Mouse (Mus musculus) liver, adult 2 months (tissue): ENCODE measurements at regions not wholly inside any gene's neighbourhood (a gene's known extent, or its start where the extent isn't known, plus 50 kb on each side); places are given as distances from the start of the nearest gene placed in this dataset.
A peak's percentile ranks its signal among the peaks of the same experiment; 100 is the strongest.
"Not testable (repeated sequence)": the region's sequence is repeated elsewhere in the genome, so short reads cannot be mapped to it uniquely, and the experiment has no call there.

Source experiments
- DNase-seq: peaks from one replicate; pipeline ENCODE4 v3.0.0-alpha.2; 2011; ENCODE audit warnings: low read depth, low spot score; ENCODE audit errors: extremely low read depth
- H3K27ac ChIP-seq: fragments of 200-500 bp; replicated peaks from 2 replicates; pipeline ENCODE4 v1.5.1; 2012; ENCODE audit warnings: low read depth, mild to moderate bottlenecking, control low read depth, inconsistent platforms, low read length; ENCODE audit not compliant: insufficient read depth
- H3K27me3 ChIP-seq: fragments of 200-500 bp; 2 replicates; pipeline ENCODE4 v1.6.1; 2012; ENCODE audit warnings: mild to moderate bottlenecking, moderate library complexity, low read length, inconsistent platforms; ENCODE audit not compliant: control insufficient read depth, insufficient read depth
- H3K36me3 ChIP-seq: fragments of 200-500 bp; 2 replicates; pipeline ENCODE4 v1.6.1; 2012; ENCODE audit warnings: low read length, inconsistent platforms; ENCODE audit not compliant: control insufficient read depth, insufficient read depth
- H3K4me1 ChIP-seq: fragments of 200-500 bp; 2 replicates; pipeline ENCODE4 v1.6.1; 2011; ENCODE audit warnings: low read length; ENCODE audit not compliant: control insufficient read depth, insufficient read depth
- H3K4me3 ChIP-seq: fragments of 200-500 bp; 2 replicates; pipeline ENCODE4 v1.5.1; 2011; ENCODE audit warnings: low read depth, mild to moderate bottlenecking, control low read depth, low read length, moderate library complexity; ENCODE audit not compliant: insufficient read depth
- H3K79me2 ChIP-seq: fragments of 200-500 bp; 2 replicates; pipeline ENCODE4 v1.6.1; 2012; ENCODE audit warnings: inconsistent platforms, mild to moderate bottlenecking, low read length, moderate library complexity; ENCODE audit not compliant: control insufficient read depth, insufficient read depth
- H3K9ac ChIP-seq: fragments of 200-500 bp; 2 replicates; pipeline ENCODE4 v1.6.1; 2012; ENCODE audit warnings: low read depth, mild to moderate bottlenecking, control low read depth, inconsistent platforms, low read length
- CTCF ChIP-seq: fragments of 200-500 bp; IDR thresholded peaks from 2 replicates; pipeline ENCODE4 v1.5.1; 2011; ENCODE audit warnings: low read depth, low read length, control low read depth
- POLR2A ChIP-seq: fragments of 200-500 bp; IDR thresholded peaks from 2 replicates; pipeline ENCODE4 v1.6.1; 2011; ENCODE audit warnings: low read length, control low read depth; ENCODE audit not compliant: insufficient read depth; ENCODE audit errors: extremely low read depth
- WGBS: fragments of 180-500 bp; shearing (Covaris S2); methylation state at CpG from one replicate; pipeline ENCODE4 v1.1.7; 2018; 5-methylcytosine and 5-hydroxymethylcytosine counted together

- no peak overlapping the region for H3K9ac ChIP-seq
- no peak overlapping the region for H3K27ac ChIP-seq
- no peak for DNase-seq
- H3K4me1 ChIP-seq: no peaks in the 10 kb centered on the region
- no peaks in the 10 kb centered on the region for H3K36me3 ChIP-seq
- 78% methylated on average over 8 of the region's 8 CpGs for WGBS
- H3K79me2 ChIP-seq: no peaks in the 10 kb centered on the region
- TF ChIP-seq POLR2A (no peak), CTCF (no peak)
- H3K27me3 ChIP-seq: no peaks in the 10 kb centered on the region
- H3K4me3 ChIP-seq: no peak overlapping the region
Measured at GRCm38 (mm10) chr12:51147963-51148362, 199.9 kb upstream of the G2e3 start.

DNA sequence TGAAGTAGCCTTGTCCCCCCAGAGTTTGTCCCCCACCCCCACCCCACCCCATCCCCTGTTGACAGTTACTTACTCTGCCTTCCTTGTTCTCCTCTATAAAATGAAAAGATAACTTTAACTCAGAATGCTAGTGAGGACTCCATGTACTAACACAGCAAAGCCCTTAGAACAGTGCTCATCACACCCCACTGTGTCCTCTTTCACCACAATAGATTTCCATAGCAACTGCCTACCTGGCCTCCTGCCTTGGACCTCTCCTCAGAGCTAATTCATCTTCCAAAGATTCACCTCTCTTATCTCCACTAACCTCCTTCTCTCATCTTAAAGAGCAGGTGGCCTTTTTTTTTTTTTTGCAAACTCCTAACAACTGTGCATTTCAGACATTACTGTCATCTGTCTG is 204.0 kb upstream of the G2e3 start:
- Histone ChIP-seq H3K4me3 (no peak overlapping the region), H3K9ac (no peak overlapping the region), H3K79me2 (no peaks in the 10 kb centered on the region), H3K27me3 (no peaks in the 10 kb centered on the region), H3K27ac (no peak overlapping the region), H3K4me1 (no peaks in the 10 kb centered on the region), H3K36me3 (no peaks in the 10 kb centered on the region)
- no peak for TF ChIP-seq CTCF
- no peak for TF ChIP-seq POLR2A
- no peak for DNase-seq

DNA sequence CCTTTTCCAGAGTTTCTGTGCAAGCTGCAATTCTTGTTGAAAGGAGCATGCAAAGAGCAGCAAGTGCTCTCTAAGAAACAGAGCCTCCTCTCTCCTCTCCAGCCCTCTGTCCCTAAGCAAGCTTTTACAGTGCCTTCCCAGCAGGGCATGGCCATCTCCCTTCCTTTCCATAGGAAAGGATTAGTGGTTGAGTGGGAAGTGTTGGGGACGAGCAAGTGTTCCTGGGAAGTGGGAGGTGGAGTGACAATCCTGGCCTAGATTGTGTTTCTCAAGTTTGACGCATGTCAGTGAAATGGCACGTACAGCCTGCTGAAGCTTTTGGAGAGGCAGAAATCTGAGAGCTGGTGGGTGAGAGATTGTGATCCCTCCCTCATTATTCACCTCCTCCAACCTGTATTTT is 204.7 kb upstream of the G2e3 start:
- no peak overlapping the region for H3K9ac ChIP-seq
- no peaks in the 10 kb centered on the region for H3K4me1 ChIP-seq
- H3K36me3 ChIP-seq: no peaks in the 10 kb centered on the region
- no peak for DNase-seq
- no peak overlapping the region for H3K4me3 ChIP-seq
- WGBS: 54% methylated on average over 3 of the region's 3 CpGs
- H3K79me2 ChIP-seq: no peaks in the 10 kb centered on the region
- TF ChIP-seq CTCF: no peak
- no peak for TF ChIP-seq POLR2A
- H3K27ac ChIP-seq: no peak overlapping the region
- H3K27me3 ChIP-seq: no peaks in the 10 kb centered on the region

DNA sequence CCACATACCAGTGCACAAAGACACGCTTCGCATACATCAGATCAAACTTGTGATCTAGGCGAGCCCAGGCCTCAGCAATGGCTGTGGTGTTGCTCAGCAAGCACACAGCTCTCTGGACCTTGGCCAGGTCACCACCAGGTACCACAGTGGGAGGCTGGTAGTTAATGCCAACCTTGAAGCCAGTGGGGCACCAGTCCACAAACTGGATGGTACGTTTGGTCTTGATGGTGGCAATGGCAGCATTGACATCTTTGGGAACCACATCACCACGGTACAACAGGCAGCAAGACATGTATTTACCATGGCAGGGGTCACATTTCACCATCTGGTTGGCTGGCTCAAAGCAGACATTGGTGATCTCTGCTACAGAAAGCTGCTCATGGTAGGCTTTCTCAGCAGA is 214.2 kb upstream of the G2e3 start:
- 84% methylated on average over 5 of the region's 5 CpGs for WGBS
- H3K4me1 ChIP-seq, H3K79me2 ChIP-seq, H3K27me3 ChIP-seq, H3K4me3 ChIP-seq, H3K36me3 ChIP-seq, H3K27ac ChIP-seq, H3K9ac ChIP-seq, DNase-seq: not testable (repeated sequence)

GRCm38 (mm10) chr12:51128274-51128673 is 219.6 kb upstream of the G2e3 start:
- TF ChIP-seq POLR2A (no peak), CTCF (no peak)
- H3K4me1 ChIP-seq: no peaks in the 10 kb centered on the region
- H3K36me3 ChIP-seq: no peaks in the 10 kb centered on the region
- no peak overlapping the region for H3K4me3 ChIP-seq
- no peak for DNase-seq
- H3K27ac ChIP-seq: no peak overlapping the region
- no peak overlapping the region for H3K9ac ChIP-seq
- no peaks in the 10 kb centered on the region for H3K27me3 ChIP-seq
- H3K79me2 ChIP-seq: no peaks in the 10 kb centered on the region

- no peak overlapping the region; the same call in 1 of the 2 replicates for H3K27ac ChIP-seq
- no peaks in the 10 kb centered on the region for H3K36me3 ChIP-seq
- peaks cover 13% of the 10 kb centered on the region for H3K4me1 ChIP-seq
- no peak overlapping the region for H3K9ac ChIP-seq
- DNase-seq: peak; percentile 78
- no peak for TF ChIP-seq POLR2A
- WGBS: 41% methylated on average over 10 of the region's 10 CpGs
- no peak overlapping the region for H3K4me3 ChIP-seq
- H3K27me3 ChIP-seq: no peaks in the 10 kb centered on the region
- H3K79me2 ChIP-seq: no peaks in the 10 kb centered on the region
Measured at GRCm38 (mm10) chr12:51118781-51119180, 229.1 kb upstream of the G2e3 start.
